Mouse (Mus musculus) embryonic facial prominence, embryonic 11.5 days (tissue): Measurements from ENCODE around the gene Pkdrej. TPM values are rescaled to one million over a fixed set of nuclear protein-coding genes. Genes with fewer than 3 reads are reported as not detected.

Source experiments
- ATAC-seq: fragments of 200-750 bp; cut with Nextera tagmentation; replicated peaks from 2 replicates; pipeline ENCODE4 v1.8.0; 2017; ENCODE audit warnings: low read depth; ENCODE audit not compliant: insufficient number of reproducible peaks, low FRiP score, low TSS enrichment
- DNase-seq: peaks from one replicate; pipeline ENCODE4 v3.0.0-alpha.2; 2015; ENCODE audit warnings: low spot score
- H3K27ac ChIP-seq: fragments of 300-500 bp; sonication (generic); replicated peaks from 2 replicates; pipeline ENCODE4 v1.5.1; 2014; ENCODE audit warnings: mild to moderate bottlenecking, low read depth, low read length, control low read depth
- H3K27me3 ChIP-seq: fragments of 300-500 bp; sonication (generic); 2 replicates; pipeline ENCODE4 v1.6.1; 2014; ENCODE audit warnings: mild to moderate bottlenecking, low read length, moderate library complexity, mixed read lengths; ENCODE audit not compliant: control insufficient read depth, insufficient read depth
- H3K36me3 ChIP-seq: fragments of 300-500 bp; sonication (generic); replicated peaks from 2 replicates; pipeline ENCODE4 v1.6.1; 2014; ENCODE audit warnings: low read depth, mild to moderate bottlenecking, low read length, moderate library complexity, mixed read lengths; ENCODE audit not compliant: control insufficient read depth, insufficient read depth
- H3K4me1 ChIP-seq: fragments of 300-500 bp; sonication (generic); 2 replicates; pipeline ENCODE4 v1.6.1; 2014; ENCODE audit warnings: low read length, mixed read lengths; ENCODE audit not compliant: control insufficient read depth, insufficient read depth
- H3K4me2 ChIP-seq: fragments of 300-500 bp; sonication (generic); 2 replicates; pipeline ENCODE4 v1.6.1; 2014; ENCODE audit warnings: low read depth, mild to moderate bottlenecking, control low read depth, low read length, moderate library complexity
- H3K4me3 ChIP-seq: fragments of 300-500 bp; sonication (generic); 2 replicates; pipeline ENCODE4 v1.5.1; 2014; ENCODE audit warnings: low read depth, low read length, control low read depth
- H3K9ac ChIP-seq: fragments of 300-500 bp; sonication (generic); replicated peaks from 2 replicates; pipeline ENCODE4 v1.6.1; 2014; ENCODE audit warnings: mild to moderate bottlenecking, control low read depth, low read length
- H3K9me3 ChIP-seq: fragments of 300-500 bp; sonication (generic); replicated peaks from 2 replicates; pipeline ENCODE4 v1.6.1; 2016; ENCODE audit warnings: mild to moderate bottlenecking, low read length, inconsistent platforms, mixed read lengths; ENCODE audit not compliant: control insufficient read depth
- WGBS: fragments of 180-500 bp; shearing (Covaris S2); extraction: QIAGEN DNeasy Blood & Tissue Kit; methylation state at CpG from one replicate; pipeline ENCODE4 v1.1.7; 2014; 5-methylcytosine and 5-hydroxymethylcytosine counted together
- polyA plus RNA-seq: library from polyadenylated mRNA; unstranded; fragments of >200 nt; fragmentation: Nextera tagmentation; extraction: Ambion mirVana; gene quantifications from 2 replicates; pipeline ENCODE4 v1.2.1, GENCODE M21; 2014

Pkdrej gene
- polyA plus RNA-seq, 1 experiment from 2014 or later = 0.11 TPM

DNA sequence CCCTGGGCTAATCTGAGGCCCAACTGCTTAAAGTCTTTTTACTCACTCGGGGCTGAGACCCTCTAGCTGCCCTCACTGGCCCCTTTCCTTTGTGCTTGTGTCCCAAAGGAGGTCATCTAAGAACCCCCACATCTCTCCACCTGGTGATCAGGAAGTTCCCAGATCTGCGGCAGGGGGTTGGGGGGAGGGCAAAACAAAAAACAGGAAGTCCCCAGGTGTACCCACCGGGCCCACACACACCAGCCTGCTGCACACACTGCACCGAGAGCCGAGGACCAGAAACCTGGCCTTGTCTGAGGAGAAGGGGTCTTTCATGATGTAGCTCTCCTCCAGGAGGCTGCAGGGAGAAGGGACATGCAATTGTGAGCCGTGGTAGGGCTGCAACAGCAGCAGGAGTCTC is 13.5 kb downstream of the Pkdrej start:
- Histone ChIP-seq H3K9me3 (no peaks in the 10 kb centered on the region), H3K4me3 (no peak overlapping the region), H3K4me1 (peaks cover 3% of the 10 kb centered on the region; the same call in 1 of the 2 replicates), H3K27ac (no peak overlapping the region), H3K9ac (no peak overlapping the region), H3K36me3 (no peaks in the 10 kb centered on the region), H3K4me2 (no peak overlapping the region), H3K27me3 (no peaks in the 10 kb centered on the region)
- DNase-seq = no peak
- WGBS = 79% methylated on average over 6 of the region's 6 CpGs
- no peak for ATAC-seq

GRCm38 (mm10) chr15:85807404-85807803 is 14.1 kb downstream of the Pkdrej start:
- no peaks in the 10 kb centered on the region for H3K9me3 ChIP-seq
- no peak for ATAC-seq
- no peak for DNase-seq
- H3K4me2 ChIP-seq = no peak overlapping the region
- WGBS = 79% methylated on average over 4 of the region's 4 CpGs
- H3K27me3 ChIP-seq = no peaks in the 10 kb centered on the region
- no peaks in the 10 kb centered on the region for H3K36me3 ChIP-seq
- H3K9ac ChIP-seq = no peak overlapping the region
- no peak overlapping the region for H3K4me3 ChIP-seq
- H3K27ac ChIP-seq = no peak overlapping the region
- peaks cover 3% of the 10 kb centered on the region; the same call in 1 of the 2 replicates for H3K4me1 ChIP-seq

DNA sequence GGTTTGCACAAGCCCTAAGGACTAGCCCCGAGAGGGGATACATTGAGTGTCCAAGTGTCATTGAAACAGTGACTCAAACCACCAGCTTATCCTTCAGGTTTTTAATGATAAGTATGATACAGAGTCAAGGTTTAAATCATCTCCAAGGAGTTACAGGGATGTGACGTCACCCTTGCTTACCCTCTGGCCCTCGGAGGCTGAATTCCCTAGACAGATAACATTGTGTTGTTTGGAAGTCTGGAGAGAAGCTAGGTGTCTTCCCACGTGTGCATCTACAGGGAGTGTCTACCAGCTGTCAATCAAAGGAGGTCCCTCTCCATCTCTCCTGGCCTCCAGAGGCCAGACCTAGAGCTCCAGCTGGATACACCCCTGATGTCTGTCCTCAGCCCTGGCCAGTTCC is 14.6 kb downstream of the Pkdrej start:
- peaks cover 3% of the 10 kb centered on the region; the same call in 1 of the 2 replicates for H3K4me1 ChIP-seq
- H3K4me3 ChIP-seq = no peak overlapping the region
- no peak overlapping the region for H3K9ac ChIP-seq
- H3K27ac ChIP-seq = no peak overlapping the region
- H3K9me3 ChIP-seq = no peaks in the 10 kb centered on the region
- 83% methylated on average over 4 of the region's 4 CpGs for WGBS
- no peaks in the 10 kb centered on the region for H3K27me3 ChIP-seq
- DNase-seq (no peak), ATAC-seq (no peak)
- H3K4me2 ChIP-seq = no peak overlapping the region
- no peaks in the 10 kb centered on the region for H3K36me3 ChIP-seq

DNA sequence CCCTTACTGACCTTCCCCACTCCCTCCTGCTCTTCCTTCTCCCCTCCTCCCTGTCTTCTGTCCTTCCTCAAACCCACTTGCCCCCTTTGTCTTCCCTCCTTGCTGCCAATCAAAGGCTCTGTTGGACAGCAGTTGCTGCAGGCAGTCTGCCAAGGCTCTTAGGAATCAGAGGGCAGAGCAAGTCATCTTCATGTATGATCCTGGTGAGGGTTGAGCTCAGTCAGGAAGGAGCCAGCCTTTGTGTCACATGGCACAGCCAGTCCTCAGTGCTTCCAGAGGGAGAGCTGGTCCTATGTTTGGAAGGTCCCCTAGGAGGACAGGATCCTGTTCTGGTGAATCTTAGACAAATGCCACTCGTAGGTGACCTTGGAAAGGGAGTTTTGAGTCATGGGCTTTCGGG is 18.6 kb downstream of the Pkdrej start:
- ATAC-seq (no peak), DNase-seq (no peak)
- Histone ChIP-seq H3K27ac (no peak overlapping the region), H3K27me3 (no peaks in the 10 kb centered on the region), H3K9ac (no peak overlapping the region), H3K4me3 (no peak overlapping the region), H3K4me2 (no peak overlapping the region), H3K9me3 (no peaks in the 10 kb centered on the region), H3K4me1 (no peaks in the 10 kb centered on the region), H3K36me3 (no peaks in the 10 kb centered on the region)
- WGBS = 83% methylated on average over 2 of the region's 2 CpGs

DNA sequence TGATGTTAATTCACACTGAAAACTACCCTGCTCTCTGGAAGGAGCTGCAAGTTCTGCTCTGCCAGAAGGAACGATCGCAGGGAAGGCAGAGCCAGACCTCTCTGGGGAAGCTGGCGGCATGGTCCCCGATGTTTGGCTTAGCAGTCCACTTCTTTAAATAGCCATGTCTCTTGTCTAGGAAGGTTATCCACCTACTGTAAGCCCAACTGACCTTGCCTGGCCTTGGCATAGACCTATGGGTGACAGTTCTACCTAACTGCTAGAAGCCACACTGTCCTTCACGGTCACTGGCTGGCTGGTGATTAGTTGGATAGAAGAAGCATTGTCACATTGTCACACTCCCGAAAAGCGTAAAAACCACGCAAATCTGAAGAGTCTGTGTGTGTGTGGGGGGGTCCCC is 22.9 kb downstream of the Pkdrej start:
- 91% methylated on average over 8 of the region's 8 CpGs for WGBS
- Histone ChIP-seq H3K9me3 (no peaks in the 10 kb centered on the region), H3K4me2 (no peak overlapping the region), H3K27ac (no peak overlapping the region), H3K9ac (no peak overlapping the region), H3K4me3 (no peak overlapping the region), H3K4me1 (no peaks in the 10 kb centered on the region), H3K27me3 (no peaks in the 10 kb centered on the region), H3K36me3 (no peaks in the 10 kb centered on the region)
- no peak for DNase-seq
- no peak for ATAC-seq

GRCm38 (mm10) chr15:85795516-85795915 is 26.0 kb downstream of the Pkdrej start:
- 77% methylated on average over 6 of the region's 6 CpGs for WGBS
- no peak for ATAC-seq
- Histone ChIP-seq H3K9me3 (no peaks in the 10 kb centered on the region), H3K4me1 (no peaks in the 10 kb centered on the region), H3K27ac (no peak overlapping the region), H3K4me3 (no peak overlapping the region), H3K27me3 (no peaks in the 10 kb centered on the region), H3K36me3 (no peaks in the 10 kb centered on the region), H3K9ac (no peak overlapping the region), H3K4me2 (no peak overlapping the region)
- DNase-seq = no peak

DNA sequence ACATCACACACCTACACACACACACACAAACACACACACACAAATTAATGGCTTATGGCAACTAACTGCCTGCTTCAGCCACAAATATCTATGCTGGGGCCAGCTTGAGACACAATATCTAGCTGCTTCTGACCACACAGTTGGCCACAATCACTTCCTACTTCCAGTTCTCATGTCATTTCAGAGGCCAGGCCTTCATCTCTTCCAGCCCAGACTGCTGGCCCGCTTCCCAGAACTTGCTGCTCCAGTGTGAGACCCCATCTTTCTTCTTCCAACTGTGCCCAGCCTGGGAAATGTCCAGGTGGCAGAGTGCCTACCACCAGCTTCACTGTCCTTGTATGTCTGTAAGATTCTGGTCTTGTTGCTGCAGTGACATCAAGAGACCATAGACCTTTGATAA is 28.7 kb downstream of the Pkdrej start:
- Histone ChIP-seq H3K4me3 (no peak overlapping the region), H3K27me3 (no peaks in the 10 kb centered on the region), H3K4me2 (no peak overlapping the region), H3K4me1 (no peaks in the 10 kb centered on the region), H3K9me3 (no peaks in the 10 kb centered on the region), H3K9ac (no peak overlapping the region), H3K36me3 (no peaks in the 10 kb centered on the region), H3K27ac (no peak overlapping the region)
- no peak for ATAC-seq
- WGBS = 88% methylated on average over 1 of the region's 1 CpGs
- DNase-seq = no peak

GRCm38 (mm10) chr15:85791449-85791848 is 30.1 kb downstream of the Pkdrej start:
- H3K4me3 ChIP-seq = no peak overlapping the region
- H3K9me3 ChIP-seq = no peaks in the 10 kb centered on the region
- no peak for DNase-seq
- no peaks in the 10 kb centered on the region for H3K36me3 ChIP-seq
- H3K4me1 ChIP-seq = no peaks in the 10 kb centered on the region
- H3K27ac ChIP-seq = no peak overlapping the region
- 86% methylated on average over 4 of the region's 4 CpGs for WGBS
- no peak for ATAC-seq
- no peak overlapping the region for H3K4me2 ChIP-seq
- no peaks in the 10 kb centered on the region for H3K27me3 ChIP-seq
- no peak overlapping the region for H3K9ac ChIP-seq
